Mouse (Mus musculus) heart, postnatal 0 days (tissue): ENCODE data around the gene Rad23a. TPM values are rescaled to one million over a fixed set of nuclear protein-coding genes. Genes with fewer than 3 reads are reported as not detected.

Source experiments
- ATAC-seq: fragments of 200-750 bp; cut with Nextera tagmentation; 2 replicates; pipeline ENCODE4 v1.8.0; 2017; ENCODE audit warnings: low read depth, moderate number of reproducible peaks, moderate library complexity; ENCODE audit not compliant: insufficient read depth
- DNase-seq: peaks from one replicate; pipeline ENCODE4 v3.0.0-alpha.2; 2016; ENCODE audit warnings: low spot score
- H3K27ac ChIP-seq: fragments of 300-500 bp; sonication (generic); 2 replicates; pipeline ENCODE4 v1.5.1; 2014; ENCODE audit warnings: low read depth, mild to moderate bottlenecking
- H3K27me3 ChIP-seq: fragments of 300-500 bp; sonication (generic); 2 replicates; pipeline ENCODE4 v1.6.1; 2014; ENCODE audit warnings: low read length, mixed read lengths; ENCODE audit not compliant: control insufficient read depth, insufficient read depth
- H3K36me3 ChIP-seq: fragments of 300-500 bp; sonication (generic); replicated peaks from 2 replicates; pipeline ENCODE4 v1.6.1; 2014; ENCODE audit warnings: low read length, mixed read lengths; ENCODE audit not compliant: control insufficient read depth, insufficient read depth
- H3K4me1 ChIP-seq: fragments of 300-500 bp; sonication (generic); 2 replicates; pipeline ENCODE4 v1.6.1; 2014; ENCODE audit warnings: antibody characterized with exemption; ENCODE audit not compliant: control insufficient read depth, insufficient read depth
- H3K4me2 ChIP-seq: fragments of 300-500 bp; sonication (generic); 2 replicates; pipeline ENCODE4 v1.6.1; 2014; ENCODE audit warnings: low read depth, mild to moderate bottlenecking, low read length, moderate library complexity
- H3K4me3 ChIP-seq: fragments of 300-500 bp; sonication (generic); 2 replicates; pipeline ENCODE4 v1.5.1; 2014; ENCODE audit warnings: low read depth, low read length
- H3K9ac ChIP-seq: fragments of 300-500 bp; sonication (generic); replicated peaks from 2 replicates; pipeline ENCODE4 v1.6.1; 2014; ENCODE audit warnings: low read depth, low read length, mixed read lengths
- H3K9me3 ChIP-seq: fragments of 300-500 bp; sonication (generic); replicated peaks from 2 replicates; pipeline ENCODE4 v1.6.1; 2016; ENCODE audit warnings: low read length; ENCODE audit not compliant: control insufficient read depth
- CTCF ChIP-seq: IDR thresholded peaks from 2 replicates; pipeline ENCODE4 v1.5.1; 2016; ENCODE audit warnings: antibody characterized with exemption, control low read depth, low read depth
- EP300 ChIP-seq: IDR thresholded peaks from 2 replicates; pipeline ENCODE4 v1.6.1; 2016; ENCODE audit warnings: antibody characterized with exemption, low read depth
- WGBS: fragments of 180-500 bp; shearing (Covaris S2); extraction: QIAGEN DNeasy Blood & Tissue Kit; methylation state at CpG from one replicate; pipeline ENCODE4 v1.1.7; 2014; 5-methylcytosine and 5-hydroxymethylcytosine counted together
- polyA plus RNA-seq: library from polyadenylated mRNA; unstranded; fragments of >200 nt; fragmentation: Nextera tagmentation; extraction: Ambion mirVana; gene quantifications from 2 replicates; pipeline ENCODE4 v1.2.1, GENCODE M21; 2015
- total RNA-seq: library from RNA; depleted of rRNA; stranded (reverse); fragments of >200 nt; gene quantifications from 2 replicates; pipeline ENCODE4 v1.2.3, GENCODE M21; 2014; ENCODE audit warnings: low replicate concordance

Gene Rad23a
- total and polyA plus RNA-seq, 2 experiments from 2014 or later: 89.2 to 125 TPM

DNA sequence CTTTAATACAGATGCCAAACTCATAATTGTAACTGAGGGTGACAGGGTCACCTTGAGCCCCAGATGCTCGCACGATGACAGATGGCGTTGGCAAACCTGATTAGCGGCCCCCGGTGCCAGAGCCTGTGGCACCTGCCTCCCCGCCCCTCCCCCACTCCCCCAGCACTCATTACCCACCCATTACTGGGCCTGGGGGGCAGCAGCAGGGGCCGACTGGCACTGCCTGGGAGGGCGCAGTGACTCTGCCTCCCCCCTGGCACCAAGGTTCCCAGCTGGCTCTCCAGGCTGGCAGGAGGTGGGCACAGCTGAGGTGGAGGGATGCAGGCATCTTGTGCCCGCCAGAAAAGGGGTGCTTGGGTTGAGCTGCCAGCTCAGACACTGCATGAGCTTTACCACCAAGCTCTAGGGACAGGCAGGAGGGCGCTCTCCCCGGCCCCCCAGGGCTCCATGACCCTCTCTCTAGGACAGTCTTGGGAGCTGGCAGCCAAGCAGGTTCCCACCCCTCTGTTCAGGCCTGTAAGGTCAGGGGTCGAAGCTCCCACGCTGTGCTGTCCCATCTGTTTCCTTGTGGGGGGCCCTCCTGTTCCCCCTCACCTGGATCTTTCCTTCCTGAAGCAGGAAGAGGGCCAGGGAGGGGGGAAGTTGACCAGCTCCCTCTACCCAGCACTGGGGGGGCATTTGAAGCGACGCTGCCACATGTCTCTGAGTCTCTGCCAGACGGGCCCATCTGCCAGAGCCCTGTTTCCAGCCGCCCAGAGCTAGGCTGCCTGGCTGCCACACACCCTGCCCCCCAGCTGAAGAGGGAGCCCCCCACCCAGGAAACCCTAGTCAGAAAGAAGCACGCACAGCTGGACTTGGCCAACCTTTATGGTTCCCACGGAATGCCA lies 25.7 kb downstream of the Rad23a start:
- Histone ChIP-seq H3K9ac (no peak overlapping the region), H3K9me3 (no peaks in the 10 kb centered on the region), H3K27me3 (no peaks in the 10 kb centered on the region), H3K4me1 (peaks cover 12% of the 10 kb centered on the region; the same call in 1 of the 2 replicates), H3K36me3 (no peaks in the 10 kb centered on the region), H3K4me2 (no peak overlapping the region), H3K4me3 (no peak overlapping the region), H3K27ac (no peak overlapping the region)
- ATAC-seq: 0 out of 2 replicates have a peak, but pooled peaks have one; percentile 5
- TF ChIP-seq EP300: no peak
- TF ChIP-seq CTCF: no peak
- DNase-seq: no peak
- WGBS: 36% methylated on average over 19 of the region's 19 CpGs

- ATAC-seq: no peak
- Histone ChIP-seq H3K27me3 (no peaks in the 10 kb centered on the region), H3K9me3 (no peaks in the 10 kb centered on the region), H3K4me3 (no peak overlapping the region), H3K4me2 (no peak overlapping the region), H3K27ac (no peak overlapping the region), H3K4me1 (peaks cover 12% of the 10 kb centered on the region; the same call in 1 of the 2 replicates), H3K9ac (no peak overlapping the region), H3K36me3 (no peaks in the 10 kb centered on the region)
- DNase-seq: no peak
- WGBS: 82% methylated on average over 11 of the region's 11 CpGs
- TF ChIP-seq CTCF: no peak
- TF ChIP-seq EP300: no peak
Observed at GRCm38 (mm10) chr8:84814240-84814554, 26.3 kb downstream of the Rad23a start.

- Histone ChIP-seq H3K27me3 (no peaks in the 10 kb centered on the region), H3K4me3 (no peak overlapping the region), H3K4me1 (peaks cover 12% of the 10 kb centered on the region; the same call in 1 of the 2 replicates), H3K36me3 (no peaks in the 10 kb centered on the region), H3K4me2 (no peak overlapping the region), H3K27ac (no peak overlapping the region), H3K9ac (no peak overlapping the region), H3K9me3 (no peaks in the 10 kb centered on the region)
- ATAC-seq (no peak), DNase-seq (no peak)
- TF ChIP-seq CTCF (no peak), EP300 (no peak)
- WGBS: 58% methylated on average over 3 of the region's 3 CpGs
Observed at GRCm38 (mm10) chr8:84813830-84814229, 26.6 kb downstream of the Rad23a start.

GRCm38 (mm10) chr8:84813059-84813458 lies 27.4 kb downstream of the Rad23a start:
- H3K27me3 ChIP-seq: no peaks in the 10 kb centered on the region
- no peaks in the 10 kb centered on the region for H3K36me3 ChIP-seq
- H3K4me1 ChIP-seq: peaks cover 12% of the 10 kb centered on the region; the same call in 1 of the 2 replicates
- TF ChIP-seq CTCF (peak; percentile 88), EP300 (0 out of 2 replicates have a peak, but pooled peaks have one; percentile 22)
- DNase-seq (peak; percentile 62), ATAC-seq (peak; percentile 21; the same call in 1 of the 2 replicates)
- no peak overlapping the region for H3K4me2 ChIP-seq
- H3K9me3 ChIP-seq: no peaks in the 10 kb centered on the region
- no peak overlapping the region for H3K4me3 ChIP-seq
- no peak overlapping the region for H3K9ac ChIP-seq
- 1% methylated on average over 5 of the region's 5 CpGs for WGBS
- no peak overlapping the region for H3K27ac ChIP-seq

DNA sequence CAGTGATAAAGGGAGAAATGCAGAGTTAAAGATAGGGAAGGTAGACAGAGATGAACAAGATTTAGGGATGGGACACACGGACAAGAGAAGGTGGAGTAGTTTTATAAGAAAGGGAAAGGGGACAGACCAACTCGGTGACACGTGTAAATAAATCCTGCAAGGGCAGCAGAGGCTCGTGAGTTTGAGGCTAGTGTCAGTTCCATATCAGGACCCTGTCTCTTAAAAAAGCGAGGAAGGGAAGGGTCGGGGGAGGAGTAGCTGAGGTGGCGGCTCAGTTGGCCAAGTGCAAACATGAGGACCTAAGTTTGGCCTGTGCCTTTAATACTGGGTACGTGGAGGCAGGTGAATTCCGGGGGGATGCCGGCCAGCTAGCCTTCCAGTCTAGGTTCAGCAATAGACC lies 29.2 kb downstream of the Rad23a start:
- no peak overlapping the region for H3K27ac ChIP-seq
- ATAC-seq: no peak

More for the DNA sequence above, 29.2 kb downstream of the Rad23a start:
- Histone ChIP-seq H3K27me3 (no peaks in the 10 kb centered on the region), H3K4me3 (peak overlapping the region; percentile 27), H3K4me2 (peak overlapping the region; percentile 54), H3K9ac (no peak overlapping the region), H3K36me3 (no peaks in the 10 kb centered on the region), H3K4me1 (peaks cover 12% of the 10 kb centered on the region; the same call in 1 of the 2 replicates), H3K9me3 (no peaks in the 10 kb centered on the region)
- no peak for TF ChIP-seq EP300
- no peak for TF ChIP-seq CTCF
- DNase-seq: no peak
- WGBS: 29% methylated on average over 10 of the region's 10 CpGs
